Mouse (Mus musculus) heart, adult 2 months (tissue): Measurements from ENCODE around the gene Tpte.

Experiments used
- CTCF ChIP-seq: fragments of 200-600 bp; IDR thresholded peaks from 2 replicates; pipeline ENCODE4 v1.8.1; 2022; ENCODE audit warnings: antibody characterized with exemption, mild to moderate bottlenecking, moderate library complexity
- EP300 ChIP-seq: fragments of 200-500 bp; IDR thresholded peaks from 2 replicates; pipeline ENCODE4 v1.6.1; 2011; ENCODE audit warnings: low read depth, low read length, control low read depth; ENCODE audit not compliant: insufficient read depth
- POLR2A ChIP-seq: fragments of 200-500 bp; IDR thresholded peaks from 2 replicates; pipeline ENCODE4 v1.6.1; 2011; ENCODE audit warnings: mild to moderate bottlenecking, low read depth, low read length, control low read depth; ENCODE audit not compliant: insufficient read depth

DNA sequence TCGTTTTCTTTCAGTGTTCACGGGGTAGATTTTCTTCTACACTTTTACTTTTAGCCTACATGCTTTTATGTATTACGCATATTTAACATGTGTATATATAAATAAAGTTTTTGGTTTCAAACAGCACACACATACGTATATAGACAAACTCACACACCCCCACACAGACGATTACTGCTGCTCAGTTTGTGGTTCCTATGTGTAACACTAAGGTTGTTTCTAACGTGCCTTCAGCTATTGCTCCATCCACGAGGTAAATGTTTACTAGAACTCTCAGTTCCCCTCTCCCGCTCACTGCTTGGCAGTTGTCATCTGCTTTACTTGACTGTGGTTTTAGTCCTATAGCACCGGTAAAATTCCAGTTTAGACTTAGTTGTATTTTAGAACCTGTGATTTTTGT, 34.2 kb upstream of the Tpte start:
- TF ChIP-seq CTCF, result no peak
- TF ChIP-seq POLR2A, result no peak
- TF ChIP-seq EP300, result no peak
